Mouse (Mus musculus) embryonic fibroblast, embryonic 13.5 days (primary cell): ENCODE data around the gene Shisa2.

Experiments
- CTCF ChIP-seq: IDR thresholded peaks from 2 replicates; pipeline ENCODE4 v1.5.1; 2011; ENCODE audit warnings: mild to moderate bottlenecking, control low read depth, low read length, moderate library complexity, borderline replicate concordance; ENCODE audit not compliant: insufficient read depth
- POLR2A ChIP-seq: IDR thresholded peaks from 2 replicates; pipeline ENCODE4 v1.6.1; 2011; ENCODE audit warnings: low read depth, mild to moderate bottlenecking, control low read depth, low read length, moderate library complexity

- no peak for TF ChIP-seq CTCF
- no peak for TF ChIP-seq POLR2A
Observed at GRCm38 (mm10) chr14:59644166-59644565, 19.1 kb downstream of the Shisa2 start.
